31 mouse cellular contexts compared by ENCODE assay signal in the genomic region with DNA sequence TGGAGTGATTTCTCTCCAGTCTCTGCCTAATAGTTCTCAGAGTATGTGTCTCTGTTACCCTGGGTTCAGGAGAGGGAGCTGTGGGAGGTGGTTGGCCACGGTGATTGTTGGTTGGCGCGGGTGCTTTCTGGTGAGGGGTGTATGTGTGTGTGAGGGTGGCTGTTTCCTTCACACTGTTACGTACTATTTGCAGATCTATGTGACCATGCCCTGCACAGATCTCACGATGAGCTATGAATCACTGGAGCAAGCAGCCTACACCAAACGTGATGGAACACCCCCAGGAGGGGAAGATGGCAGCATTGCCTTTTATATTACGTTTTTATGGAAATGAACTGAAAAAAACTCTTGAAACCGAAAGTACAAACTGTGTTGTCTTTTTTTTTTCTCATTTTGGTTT. TPM values are rescaled to one million over a fixed set of nuclear protein-coding genes. Genes with fewer than 3 reads are reported as not detected.
"Had no signal": no experiment of that assay in that cellular context is flagged by ENCODE, and none has a peak within 500 bp of the region (broad histone marks: within the 10 kb centered on the region; RNA-seq: fewer than 3 reads in every experiment).

No protein-coding gene starts in this region.

- H3K27ac ChIP-seq: gastrocnemius, adult 2 months; heart, embryonic 10.5 days; hindbrain, embryonic 10.5 days; hindbrain, embryonic 12.5 days; hindbrain, embryonic 14.5 days; intestine, embryonic 15.5 days; kidney, postnatal 0 days; left cerebral cortex, adult 2 months; limb, embryonic 13.5 days; limb, embryonic 15.5 days had no signal

- H3K4me2 ChIP-seq: heart, embryonic 12.5 days; hindbrain, embryonic 12.5 days; hindbrain, embryonic 14.5 days; intestine, embryonic 15.5 days; limb, embryonic 13.5 days; limb, embryonic 15.5 days had no signal

- ATAC-seq: hindbrain, embryonic 16.5 days; inflammation-experienced regulatory T-cells, adult 6 months; intestine, embryonic 15.5 days; intestine, postnatal 0 days had no signal

- DNase-seq: gastrocnemius, adult 2 months; gastrocnemius, postnatal 10 days; gastrocnemius, postnatal 25 days; heart, adult 18-20 months; heart, postnatal 10 days; heart, postnatal 4 days; kidney, adult 18-20 months; kidney, adult 8-10 months; kidney, postnatal 14 days; kidney, postnatal 36 days; layer of hippocampus, adult 9-11 months; layer of hippocampus, postnatal 36 days; left cerebral cortex, postnatal 4 days had no signal

- H3K9me3 ChIP-seq: heart, embryonic 10.5 days; heart, embryonic 12.5 days; hindbrain, embryonic 10.5 days; hindbrain, embryonic 12.5 days; intestine, embryonic 15.5 days; limb, embryonic 13.5 days; limb, embryonic 15.5 days had no signal

- H3K4me3 ChIP-seq: gastrocnemius, adult 2 months; heart, embryonic 10.5 days; heart, embryonic 12.5 days; hindbrain, embryonic 10.5 days; hindbrain, embryonic 12.5 days; intestine, embryonic 15.5 days; left cerebral cortex, adult 2 months; limb, embryonic 13.5 days; limb, embryonic 15.5 days had no signal

- H3K27me3 ChIP-seq: heart, embryonic 12.5 days; hindbrain, embryonic 12.5 days; intestine, embryonic 15.5 days; limb, embryonic 13.5 days; limb, embryonic 15.5 days had no signal

- H3K9ac ChIP-seq: heart, embryonic 12.5 days; hindbrain, embryonic 12.5 days; hindbrain, embryonic 14.5 days; intestine, embryonic 15.5 days; limb, embryonic 13.5 days; limb, embryonic 15.5 days had no signal

RNA-seq across cellular contexts. Expression of gene Il23a, which starts 28.3 kb away (rescaled TPM):
- total RNA-seq: gastrocnemius, adult 2 months; gastrocnemius, postnatal 10 days; gastrocnemius, postnatal 25 days; gastrocnemius, postnatal 4 days; heart, adult 18-20 months; layer of hippocampus, adult 18-20 months; layer of hippocampus, adult 8-10 months; left cerebral cortex, adult 2 months; left cerebral cortex, postnatal 4 days; liver, adult 2 months had no signal
- polyA plus RNA-seq: hindbrain, embryonic 10.5 days; hindbrain, embryonic 12.5 days; inflammation-experienced regulatory T-cells, adult 6 months; limb, embryonic 11.5 days; liver, adult 2 months had no signal
